Mouse (Mus musculus): Measurements from ENCODE around the gene Tep1.

Tep1 gene

DNA sequence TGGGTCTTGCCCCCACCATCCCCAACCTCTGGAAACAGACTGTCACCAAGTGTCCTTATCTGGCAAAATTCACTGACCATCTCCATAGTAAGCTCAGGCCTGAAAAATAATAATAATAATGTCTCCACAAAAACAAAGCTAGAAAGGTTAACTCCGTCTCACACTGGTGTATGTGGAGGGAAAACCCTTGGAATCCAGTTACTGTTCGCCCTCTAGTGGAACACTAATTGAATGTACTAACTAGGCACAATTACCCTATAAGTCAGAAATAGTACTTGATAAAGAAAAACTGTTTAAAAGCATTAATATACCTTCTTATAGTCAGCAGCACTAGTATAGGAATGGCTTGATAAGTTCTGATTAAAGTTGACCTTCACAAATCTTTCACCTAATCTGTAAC is 82.2 kb downstream of the Tep1 start:
- DNase-seq (ENCODE audit: low spot score): no peak

- DNase-seq (ENCODE audit: low spot score): peak; percentile 94
Measured at GRCm38 (mm10) chr14:50785251-50785637, 85.1 kb downstream of the Tep1 start, which contains the start of gene Ttc5. Gene Ttc5, minus strand, starts transcription at chr14:50785519.

GRCm38 (mm10) chr14:50784391-50785250 is 85.7 kb downstream of the Tep1 start:
- peak; percentile 19 for DNase-seq (ENCODE audit: low spot score)

GRCm38 (mm10) chr14:50782166-50782565 is 88.2 kb downstream of the Tep1 start:
- peak; percentile 11 for DNase-seq (ENCODE audit: low spot score)
